Mouse (Mus musculus) MEL (cell line): ENCODE results near the gene Myod1.

Experiments
- BHLHE40 ChIP-seq: IDR thresholded peaks from 2 replicates; pipeline ENCODE4 v1.6.1; 2012; ENCODE audit warnings: low read depth, mild to moderate bottlenecking, inconsistent platforms, low read length, improper control_type of control experiment, borderline replicate concordance
- CHD2 ChIP-seq: IDR thresholded peaks from 2 replicates; pipeline ENCODE4 v1.6.1; 2011; ENCODE audit warnings: low read length, improper control_type of control experiment
- CTCF ChIP-seq, 3 experiments: IDR thresholded peaks in 2 of 3; conservative IDR thresholded peaks in 1 of 3; 2 replicates each; pipeline ENCODE4 v1.5.1; 2011 to 2012; ENCODE audit warnings: low read length in 3 of 3, low read depth in 2 of 3, mild to moderate bottlenecking in 2 of 3, improper control_type of control experiment in 1 of 3, inconsistent platforms in 1 of 3, mixed read lengths in 1 of 3, moderate library complexity in 1 of 3; ENCODE audit not compliant: control insufficient read depth in 1 of 3, insufficient read depth in 1 of 3, poor library complexity in 1 of 3, severe bottlenecking in 1 of 3
- EP300 ChIP-seq, 2 experiments: IDR thresholded peaks; 2 replicates each; pipeline ENCODE4 v1.6.1; 2011; ENCODE audit warnings: improper control_type of control experiment in 2 of 2, low read length in 2 of 2, low read depth in 1 of 2, mild to moderate bottlenecking in 1 of 2
- GABPA ChIP-seq: IDR thresholded peaks from 2 replicates; pipeline ENCODE4 v1.6.1; 2012; ENCODE audit warnings: low read depth, mild to moderate bottlenecking, inconsistent platforms, low read length, improper control_type of control experiment, moderate library complexity
- HCFC1 ChIP-seq: IDR thresholded peaks from 2 replicates; pipeline ENCODE4 v1.6.1; 2012; ENCODE audit warnings: low read depth, mild to moderate bottlenecking, inconsistent platforms, low read length, improper control_type of control experiment, moderate library complexity
- KAT2A ChIP-seq: conservative IDR thresholded peaks from 2 replicates; pipeline ENCODE4 v1.6.1; 2012; ENCODE audit warnings: low read depth, low read length, improper control_type of control experiment, inconsistent platforms
- MAFK ChIP-seq: IDR thresholded peaks from 2 replicates; pipeline ENCODE4 v1.6.1; 2011; ENCODE audit warnings: low read depth, mild to moderate bottlenecking, low read length, improper control_type of control experiment, borderline replicate concordance
- NRF1 ChIP-seq: IDR thresholded peaks from 2 replicates; pipeline ENCODE4 v1.6.1; 2014; ENCODE audit warnings: low read depth, mild to moderate bottlenecking, inconsistent platforms, low read length, improper control_type of control experiment, moderate library complexity; ENCODE audit not compliant: poor library complexity, insufficient read depth, severe bottlenecking
- POLR2A ChIP-seq, 2 experiments: IDR thresholded peaks; 2 replicates each; pipeline ENCODE4 v1.6.1; 2011 to 2012; ENCODE audit warnings: low read length in 2 of 2, mild to moderate bottlenecking in 2 of 2, control low read depth in 1 of 2, improper control_type of control experiment in 1 of 2, low read depth in 1 of 2, moderate library complexity in 1 of 2; ENCODE audit not compliant: control insufficient read depth in 1 of 2, insufficient read depth in 1 of 2, poor library complexity in 1 of 2
- RAD21 ChIP-seq: IDR thresholded peaks from 2 replicates; pipeline ENCODE4 v1.6.1; 2011; ENCODE audit warnings: mild to moderate bottlenecking, low read depth, low read length, improper control_type of control experiment
- USF1 ChIP-seq: IDR thresholded peaks from 2 replicates; pipeline ENCODE4 v1.6.1; 2014; ENCODE audit warnings: low read depth, mild to moderate bottlenecking, inconsistent platforms, low read length, improper control_type of control experiment, moderate library complexity
- ZC3H11A ChIP-seq: IDR thresholded peaks from 2 replicates; pipeline ENCODE4 v1.6.1; 2012; ENCODE audit warnings: low read depth, mild to moderate bottlenecking, inconsistent platforms, low read length, improper control_type of control experiment
- ZNF384 ChIP-seq: IDR thresholded peaks from 2 replicates; pipeline ENCODE4 v1.6.1; 2012; ENCODE audit warnings: low read depth, mild to moderate bottlenecking, inconsistent platforms, low read length, improper control_type of control experiment

GRCm38 (mm10) chr7:46412823-46413222 lies 36.5 kb downstream of the Myod1 start:
- TF ChIP-seq CTCF (IDR thresholded peaks at IDR 0.05 in 2 of 3, conservative IDR thresholded peaks at IDR 0.05 in 1 of 3; ENCODE audit: control insufficient read depth in 1 of 3, insufficient read depth in 1 of 3, low read depth in 2 of 3, low read length in 3 of 3, poor library complexity in 1 of 3, severe bottlenecking in 1 of 3) (no peak), POLR2A (IDR thresholded peaks at IDR 0.05; ENCODE audit: control insufficient read depth in 1 of 2, insufficient read depth in 1 of 2, low read depth in 1 of 2, low read length in 2 of 2, poor library complexity in 1 of 2) (no peak), HCFC1 (no peak), EP300 (IDR thresholded peaks at IDR 0.05; ENCODE audit: low read depth in 1 of 2, low read length in 2 of 2) (no peak), USF1 (no peak), ZC3H11A (no peak), CHD2 (no peak), KAT2A (no peak), GABPA (no peak), NRF1 (no peak), ZNF384 (no peak), BHLHE40 (no peak), RAD21 (no peak), MAFK (no peak)
